Mouse (Mus musculus): ENCODE data around the gene Zfp180. TPM values are rescaled to one million over a fixed set of nuclear protein-coding genes. Genes with fewer than 3 reads are reported as not detected.
A peak's percentile ranks its signal among the peaks of the same experiment; 100 is the strongest.
"Not testable (repeated sequence)": the region's sequence is repeated elsewhere in the genome, so short reads cannot be mapped to it uniquely, and the experiment has no call there.

Zfp180 gene
- polyA plus RNA-seq (2014; fragmentation: Nextera tagmentation; extraction: Ambion mirVana), result 13.5 and 14.8 TPM in 2 replicates

DNA sequence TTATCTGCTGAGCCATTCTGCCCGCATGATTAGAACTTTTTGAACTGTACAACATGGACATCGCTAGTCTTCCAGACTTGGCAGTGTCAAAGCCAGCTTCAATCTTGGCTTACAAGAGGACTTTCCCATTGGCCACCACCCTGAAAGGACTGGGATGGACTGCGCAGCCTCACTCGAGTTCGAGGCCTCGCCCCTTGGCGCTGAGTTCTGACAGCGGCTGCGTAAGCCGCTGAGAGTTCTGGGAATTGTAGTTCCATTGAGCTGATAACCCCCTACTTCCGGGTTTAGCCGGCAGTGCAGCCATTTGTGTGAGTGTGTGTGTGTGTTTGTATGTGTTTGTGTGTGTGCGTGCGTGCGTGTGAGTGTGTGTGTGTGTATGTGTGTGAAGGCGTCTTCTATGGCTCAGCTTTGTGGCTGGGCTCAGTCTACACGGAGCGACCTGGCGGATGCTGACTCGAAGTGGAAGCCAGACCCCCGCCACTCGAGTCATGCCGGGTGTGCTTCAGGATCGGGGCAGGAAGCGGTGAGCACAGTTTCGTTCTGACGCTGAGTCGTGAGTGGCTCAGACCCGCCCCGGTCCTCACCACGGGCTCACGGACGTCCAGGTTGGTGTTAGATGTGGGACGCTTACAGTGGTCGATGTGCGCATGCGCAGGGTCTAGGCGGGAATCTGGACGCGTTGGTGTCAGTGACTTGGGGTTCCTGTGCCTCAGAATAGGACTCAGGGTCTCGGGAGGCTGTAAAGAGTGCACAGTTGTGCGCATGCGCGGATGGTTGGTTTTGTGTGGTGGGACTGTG is at the start of gene Zfp180:
TSS of gene Zfp180 (plus strand) at position 291 of the 798 bp plus-strand sequence.
- peaks cover 14% of the 10 kb centered on the region for H3K36me3 ChIP-seq (ENCODE audit: control insufficient read depth, insufficient read depth, low read length)
- 18% methylated on average over 44 of the region's 44 CpGs for WGBS
- peak within 1 kb of the TSS; percentile 58 to 84 for H3K27ac ChIP-seq (replicated peaks in 1 of 2; ENCODE audit: control insufficient read depth in 1 of 2, insufficient read depth in 1 of 2, low read depth in 2 of 2, low read length in 2 of 2)
- H3K4me1 ChIP-seq (ENCODE audit: control insufficient read depth in 2 of 2, insufficient read depth in 2 of 2, low read length in 2 of 2), result peaks cover 7 to 11% of the 10 kb centered on the region in 2 experiments
- no peaks in the 10 kb centered on the region for H3K27me3 ChIP-seq (ENCODE audit: control insufficient read depth, insufficient read depth, low read length)
- H3K9me3 ChIP-seq (ENCODE audit: control insufficient read depth, low read length), result no peaks in the 10 kb centered on the region
- peak; percentile 96 for ATAC-seq (ENCODE audit: insufficient number of reproducible peaks, insufficient read depth, low FRiP score, low read depth)
- peak within 1 kb of the TSS; percentile 81 for H3K9ac ChIP-seq (ENCODE audit: low read length)
- peak within 1 kb of the TSS; percentile 87 for H3K4me2 ChIP-seq (ENCODE audit: low read length)
- H3K4me3 ChIP-seq (ENCODE audit: control insufficient read depth in 1 of 2, insufficient read depth in 1 of 2, low read depth in 1 of 2, low read length in 2 of 2), result peak within 1 kb of the TSS; percentile 57 to 78

DNA sequence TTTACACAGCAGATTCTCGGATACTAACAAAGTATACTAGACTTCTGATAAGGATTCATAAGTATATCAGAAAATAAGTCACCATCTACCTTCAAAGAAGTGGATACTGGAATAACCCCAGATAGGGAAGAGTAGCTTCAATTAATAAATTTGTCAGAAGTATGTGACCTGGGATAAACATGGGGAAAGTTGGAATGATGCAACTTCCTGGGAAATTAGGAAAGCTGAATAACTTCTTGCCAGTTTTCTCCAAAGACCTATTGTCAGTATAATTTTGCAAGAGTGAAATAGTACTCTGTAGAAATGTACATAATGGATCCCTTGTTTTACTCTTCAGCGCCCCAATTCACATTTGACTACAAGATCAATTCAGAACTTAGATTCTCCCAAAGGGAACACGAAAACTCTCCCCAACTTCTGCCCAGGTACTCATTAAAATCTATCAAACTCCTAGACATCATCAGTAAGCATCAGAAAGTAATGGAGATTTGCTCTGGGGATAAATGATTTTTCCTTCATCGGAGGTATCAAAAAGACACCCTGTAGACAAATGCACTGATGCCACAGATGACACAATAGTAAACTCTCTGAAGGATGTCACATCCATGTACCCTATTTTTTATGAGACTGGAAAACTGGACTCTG is 28.9 kb upstream of the Zfp180 start, which contains the start of gene Vmn1r183:
TSS of gene Vmn1r183 (plus strand) at position 595 of the 645 bp plus-strand sequence.
- H3K27me3 ChIP-seq (ENCODE audit: control insufficient read depth, insufficient read depth, low read length), result no peaks in the 10 kb centered on the region
- H3K4me2 ChIP-seq (ENCODE audit: low read length), result no peak within 1 kb of the TSS
- H3K9ac ChIP-seq (ENCODE audit: low read length), result no peak within 1 kb of the TSS
- WGBS, result 69% methylated on average over 4 of the region's 4 CpGs
- no peak for ATAC-seq (ENCODE audit: insufficient number of reproducible peaks, insufficient read depth, low FRiP score, low read depth)
- H3K36me3 ChIP-seq (ENCODE audit: control insufficient read depth, insufficient read depth, low read length), result no peaks in the 10 kb centered on the region
- H3K4me1 ChIP-seq (ENCODE audit: control insufficient read depth in 2 of 2, insufficient read depth in 2 of 2, low read length in 2 of 2), result no peaks in the 10 kb centered on the region
- H3K27ac ChIP-seq (replicated peaks in 1 of 2; ENCODE audit: control insufficient read depth in 1 of 2, insufficient read depth in 1 of 2, low read depth in 2 of 2, low read length in 2 of 2), result no peak within 1 kb of the TSS
- no peaks in the 10 kb centered on the region for H3K9me3 ChIP-seq (ENCODE audit: control insufficient read depth, low read length)
- no peak within 1 kb of the TSS for H3K4me3 ChIP-seq (ENCODE audit: control insufficient read depth in 1 of 2, insufficient read depth in 1 of 2, low read depth in 1 of 2, low read length in 2 of 2)

GRCm38 (mm10) chr7:24074424-24074823 is 7.3 kb upstream of the Zfp180 start:
- H3K27ac ChIP-seq (replicated peaks in 1 of 2; ENCODE audit: control insufficient read depth in 1 of 2, insufficient read depth in 1 of 2, low read depth in 2 of 2, low read length in 2 of 2); H3K4me3 ChIP-seq (ENCODE audit: control insufficient read depth in 1 of 2, insufficient read depth in 1 of 2, low read depth in 1 of 2, low read length in 2 of 2); H3K4me1 ChIP-seq (ENCODE audit: control insufficient read depth in 2 of 2, insufficient read depth in 2 of 2, low read length in 2 of 2); ATAC-seq (ENCODE audit: insufficient number of reproducible peaks, insufficient read depth, low FRiP score, low read depth); H3K36me3 ChIP-seq (ENCODE audit: control insufficient read depth, insufficient read depth, low read length); H3K27me3 ChIP-seq (ENCODE audit: control insufficient read depth, insufficient read depth, low read length); H3K4me2 ChIP-seq (ENCODE audit: low read length); H3K9me3 ChIP-seq (ENCODE audit: control insufficient read depth, low read length); H3K9ac ChIP-seq (ENCODE audit: low read length): not testable (repeated sequence)
- WGBS, result 52% methylated on average over 1 of the region's 1 CpGs

DNA sequence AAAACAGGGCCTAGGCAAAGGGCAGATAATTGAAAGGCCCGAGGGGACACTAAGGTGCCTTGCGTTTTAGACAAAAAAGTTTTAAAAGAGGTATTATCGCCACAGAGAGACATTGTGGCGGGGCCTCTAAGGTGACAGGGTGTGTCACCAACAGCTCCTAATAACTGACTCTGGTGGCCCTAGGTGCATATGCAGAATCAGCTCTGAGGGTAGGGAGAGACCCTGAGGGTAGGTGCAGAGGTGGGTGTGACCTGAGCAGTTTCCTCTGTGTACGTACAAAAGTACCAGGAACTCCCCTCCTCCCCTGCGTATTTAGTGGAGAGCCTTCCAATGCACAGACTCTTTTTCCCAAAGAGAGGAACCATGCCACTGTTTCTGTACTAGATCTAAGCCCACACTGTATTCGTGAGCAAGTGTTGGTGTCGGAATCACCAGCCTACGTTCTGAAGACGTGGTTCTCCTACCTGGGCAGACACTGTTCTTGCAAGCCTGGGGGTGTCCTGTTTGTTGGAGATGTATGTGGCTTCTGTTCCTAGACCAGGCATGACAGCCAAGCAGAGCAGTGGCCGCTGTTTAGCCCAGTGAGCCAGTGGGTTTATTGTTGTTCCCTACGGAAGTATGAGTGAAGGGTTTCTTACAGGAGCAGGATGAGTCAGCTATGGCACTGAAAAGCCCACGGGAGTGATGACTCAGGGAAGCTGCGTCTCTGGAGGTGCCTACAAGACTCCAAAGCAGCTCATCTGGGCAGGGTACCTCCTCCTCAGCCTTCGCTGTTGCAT is 922 bp downstream of the Zfp180 start:
- peak overlapping the region; percentile 81 for H3K9ac ChIP-seq (ENCODE audit: low read length)
- H3K27me3 ChIP-seq (ENCODE audit: control insufficient read depth, insufficient read depth, low read length), result no peaks in the 10 kb centered on the region
- no peaks in the 10 kb centered on the region for H3K9me3 ChIP-seq (ENCODE audit: control insufficient read depth, low read length)
- H3K36me3 ChIP-seq (ENCODE audit: control insufficient read depth, insufficient read depth, low read length), result peaks cover 22% of the 10 kb centered on the region
- H3K4me1 ChIP-seq (ENCODE audit: control insufficient read depth in 2 of 2, insufficient read depth in 2 of 2, low read length in 2 of 2), result peaks cover 7 to 11% of the 10 kb centered on the region in 2 experiments
- H3K27ac ChIP-seq (replicated peaks in 1 of 2; ENCODE audit: control insufficient read depth in 1 of 2, insufficient read depth in 1 of 2, low read depth in 2 of 2, low read length in 2 of 2), result peak overlapping the region; percentile 58 to 84
- ATAC-seq (ENCODE audit: insufficient number of reproducible peaks, insufficient read depth, low FRiP score, low read depth), result no peak
- peak overlapping the region; percentile 57 to 78 for H3K4me3 ChIP-seq (ENCODE audit: control insufficient read depth in 1 of 2, insufficient read depth in 1 of 2, low read depth in 1 of 2, low read length in 2 of 2)
- peak overlapping the region; percentile 87 for H3K4me2 ChIP-seq (ENCODE audit: low read length)
- WGBS, result 44% methylated on average over 15 of the region's 15 CpGs

DNA sequence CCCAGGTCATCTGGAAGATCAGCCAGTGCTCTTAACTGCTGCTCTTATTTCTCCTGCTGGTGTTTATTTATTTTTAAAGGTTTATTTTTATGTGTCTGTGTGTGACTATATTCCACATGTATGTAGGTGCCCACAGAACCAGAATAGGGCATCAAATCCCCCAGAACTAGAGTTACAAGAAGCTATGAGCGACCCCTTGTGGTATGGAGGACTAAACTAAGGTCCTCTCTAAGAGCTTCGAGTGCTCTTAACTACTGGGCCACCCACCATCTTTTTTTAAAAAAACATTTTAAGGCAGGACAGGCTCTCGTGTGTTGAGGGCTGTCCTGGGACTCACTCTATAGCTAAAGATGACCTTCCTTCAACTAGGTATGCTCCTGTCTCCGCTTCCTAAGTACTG is 5.1 kb downstream of the Zfp180 start:
- no peak for ATAC-seq (ENCODE audit: insufficient number of reproducible peaks, insufficient read depth, low FRiP score, low read depth)
- Histone ChIP-seq H3K4me2 (ENCODE audit: low read length) (no peak overlapping the region), H3K27ac (replicated peaks in 1 of 2; ENCODE audit: control insufficient read depth in 1 of 2, insufficient read depth in 1 of 2, low read depth in 2 of 2, low read length in 2 of 2) (no peak overlapping the region), H3K27me3 (ENCODE audit: control insufficient read depth, insufficient read depth, low read length) (no peaks in the 10 kb centered on the region), H3K9me3 (ENCODE audit: control insufficient read depth, low read length) (no peaks in the 10 kb centered on the region), H3K9ac (ENCODE audit: low read length) (no peak overlapping the region), H3K4me1 (ENCODE audit: control insufficient read depth in 2 of 2, insufficient read depth in 2 of 2, low read length in 2 of 2) (peaks cover 7 to 11% of the 10 kb centered on the region in 2 experiments), H3K36me3 (ENCODE audit: control insufficient read depth, insufficient read depth, low read length) (peaks cover 31% of the 10 kb centered on the region), H3K4me3 (ENCODE audit: control insufficient read depth in 1 of 2, insufficient read depth in 1 of 2, low read depth in 1 of 2, low read length in 2 of 2) (no peak overlapping the region)
- 91% methylated on average over 4 of the region's 4 CpGs for WGBS

GRCm38 (mm10) chr7:24087485-24088125 is 5.9 kb downstream of the Zfp180 start:
- 92% methylated on average over 12 of the region's 12 CpGs for WGBS
- H3K4me3 ChIP-seq (ENCODE audit: control insufficient read depth in 1 of 2, insufficient read depth in 1 of 2, low read depth in 1 of 2, low read length in 2 of 2), result no peak overlapping the region
- no peak overlapping the region for H3K27ac ChIP-seq (replicated peaks in 1 of 2; ENCODE audit: control insufficient read depth in 1 of 2, insufficient read depth in 1 of 2, low read depth in 2 of 2, low read length in 2 of 2)
- no peaks in the 10 kb centered on the region for H3K27me3 ChIP-seq (ENCODE audit: control insufficient read depth, insufficient read depth, low read length)
- peaks cover 31% of the 10 kb centered on the region for H3K36me3 ChIP-seq (ENCODE audit: control insufficient read depth, insufficient read depth, low read length)
- H3K4me2 ChIP-seq (ENCODE audit: low read length), result no peak overlapping the region
- H3K4me1 ChIP-seq (ENCODE audit: control insufficient read depth in 2 of 2, insufficient read depth in 2 of 2, low read length in 2 of 2), result peaks cover 5 to 9% of the 10 kb centered on the region in 2 experiments
- no peak overlapping the region for H3K9ac ChIP-seq (ENCODE audit: low read length)
- no peaks in the 10 kb centered on the region for H3K9me3 ChIP-seq (ENCODE audit: control insufficient read depth, low read length)
- no peak for ATAC-seq (ENCODE audit: insufficient number of reproducible peaks, insufficient read depth, low FRiP score, low read depth)

DNA sequence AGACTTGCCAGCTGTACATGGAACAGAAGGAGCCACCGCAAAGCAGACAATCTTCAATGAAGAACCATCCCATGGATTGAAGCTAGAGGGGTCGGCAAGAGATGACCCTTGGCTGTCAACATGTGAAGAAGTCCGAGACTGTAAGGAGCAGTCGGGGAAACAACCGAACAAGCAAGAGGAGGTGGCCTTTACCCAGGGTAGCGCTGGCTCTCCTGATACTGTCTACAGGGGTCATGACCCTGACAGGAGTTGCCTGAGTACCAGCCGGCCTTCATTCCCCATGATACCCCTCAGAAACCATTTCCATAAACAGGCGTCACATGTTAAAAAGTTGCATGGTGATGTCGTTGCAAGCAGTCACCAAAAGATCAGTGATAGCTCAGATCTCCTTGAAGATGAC is 22.7 kb downstream of the Zfp180 start:
- ATAC-seq (ENCODE audit: insufficient number of reproducible peaks, insufficient read depth, low FRiP score, low read depth), result no peak
- no peak overlapping the region for H3K4me3 ChIP-seq (ENCODE audit: control insufficient read depth in 1 of 2, insufficient read depth in 1 of 2, low read depth in 1 of 2, low read length in 2 of 2)
- H3K27ac ChIP-seq (replicated peaks in 1 of 2; ENCODE audit: control insufficient read depth in 1 of 2, insufficient read depth in 1 of 2, low read depth in 2 of 2, low read length in 2 of 2), result no peak overlapping the region
- 94% methylated on average over 9 of the region's 9 CpGs for WGBS
- peaks cover 93% of the 10 kb centered on the region for H3K36me3 ChIP-seq (ENCODE audit: control insufficient read depth, insufficient read depth, low read length)
- peaks cover 83% of the 10 kb centered on the region for H3K9me3 ChIP-seq (ENCODE audit: control insufficient read depth, low read length)
- H3K4me1 ChIP-seq (ENCODE audit: control insufficient read depth in 2 of 2, insufficient read depth in 2 of 2, low read length in 2 of 2), result no peaks in the 10 kb centered on the region
- no peak overlapping the region for H3K9ac ChIP-seq (ENCODE audit: low read length)
- no peaks in the 10 kb centered on the region for H3K27me3 ChIP-seq (ENCODE audit: control insufficient read depth, insufficient read depth, low read length)
- no peak overlapping the region for H3K4me2 ChIP-seq (ENCODE audit: low read length)
